Mouse (Mus musculus) cerebellum, postnatal 14 days (tissue): Measurements from ENCODE around the gene Sash1.

Experiments used
- DNase-seq, 2 experiments: peaks; one replicate each; pipeline ENCODE4 v3.0.0; 2021; ENCODE audit warnings: mixed read lengths in 2 of 2

Sash1 gene

GRCm38 (mm10) chr10:8749537-8749936 lies 136.3 kb downstream of the Sash1 start:
- DNase-seq: peak; percentile 28 to 37

DNA sequence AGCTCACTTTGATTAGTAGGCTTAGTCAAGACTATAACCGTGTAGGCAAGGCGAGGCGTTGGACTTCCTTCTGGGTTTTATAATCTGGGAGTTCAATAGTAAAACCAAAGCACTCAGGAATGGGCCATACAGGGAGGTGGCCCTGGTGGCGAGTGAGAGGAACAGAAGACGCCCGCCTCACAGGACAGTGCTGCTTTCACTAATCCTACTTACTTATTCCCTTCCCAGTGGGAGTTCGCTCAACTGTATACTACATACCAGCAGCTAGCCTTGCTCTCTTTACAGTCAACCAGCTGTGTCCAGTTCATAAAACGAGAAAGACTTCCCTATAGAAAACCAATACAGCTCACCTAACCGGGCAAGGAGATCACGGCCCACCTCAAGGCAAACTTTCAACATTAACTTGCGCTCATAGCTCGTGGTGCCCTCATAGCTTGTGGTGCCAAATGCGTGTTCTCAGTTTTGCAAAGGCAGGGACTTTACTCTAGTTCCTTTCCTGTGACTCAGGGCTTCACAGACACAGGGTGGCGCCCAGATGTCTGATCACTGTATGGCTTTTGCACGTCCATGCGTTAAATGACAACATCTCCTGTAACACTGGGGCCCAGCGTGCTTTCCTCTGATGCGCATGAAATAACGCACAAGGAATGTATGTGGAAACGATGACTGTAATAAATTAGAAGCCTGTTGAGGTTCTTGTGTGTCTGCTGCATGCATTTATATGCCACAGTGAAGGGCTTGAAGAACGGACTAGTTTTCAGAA lies 138.2 kb downstream of the Sash1 start:
- no peak for DNase-seq

DNA sequence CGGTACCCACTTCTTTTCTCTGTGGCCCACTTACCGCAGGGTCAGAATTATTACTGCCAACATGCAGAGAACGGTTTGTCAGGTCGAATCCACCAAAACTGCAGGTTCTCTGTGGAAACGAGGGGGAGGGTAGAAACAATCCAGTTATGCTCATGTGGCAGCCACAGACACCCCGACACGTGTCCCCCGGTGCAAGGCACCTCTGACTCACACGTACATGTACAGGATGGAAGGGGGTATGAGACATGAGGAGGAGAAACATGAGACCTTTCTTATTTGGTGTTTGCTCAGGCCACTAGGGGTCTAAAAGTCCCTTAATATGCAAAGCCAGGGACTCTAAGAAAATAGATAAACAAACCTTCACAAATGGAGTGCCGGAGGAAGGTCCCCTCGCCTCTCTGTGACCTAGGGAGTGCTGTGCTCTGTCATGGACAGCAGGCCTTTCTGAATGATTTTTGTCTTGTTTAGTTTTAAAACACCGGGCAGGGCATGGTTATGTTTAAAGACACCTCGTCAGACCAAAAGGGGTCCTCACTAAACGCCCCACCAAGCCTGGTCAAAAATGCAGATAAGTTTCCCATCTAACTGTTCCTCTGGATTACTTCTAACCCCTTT lies 139.7 kb downstream of the Sash1 start:
- DNase-seq: no peak

GRCm38 (mm10) chr10:8742872-8743271 lies 143.0 kb downstream of the Sash1 start:
- peak; percentile 77 to 84 for DNase-seq

- no peak for DNase-seq
These were observed 144.4 kb downstream of the Sash1 start for GRCm38 (mm10) chr10:8741505-8741904.

DNA sequence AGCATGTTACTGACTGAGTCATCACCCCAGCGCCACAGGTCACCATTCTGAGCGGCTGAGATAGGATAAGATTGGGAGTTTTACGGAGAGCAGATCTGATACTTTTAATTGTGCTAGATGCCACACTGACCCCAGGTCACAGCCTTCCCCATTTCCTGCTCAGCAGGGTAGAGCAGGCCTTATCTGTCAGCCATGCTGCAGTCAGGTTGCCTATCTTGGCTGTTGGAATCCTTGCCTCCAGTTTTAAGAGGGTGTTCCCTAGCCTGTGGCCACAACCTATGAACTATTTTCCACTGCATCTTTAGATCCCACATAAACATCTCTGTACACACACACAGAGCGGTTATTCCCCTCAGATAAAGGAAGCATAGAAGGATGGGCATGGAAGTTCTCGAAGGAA lies 145.1 kb downstream of the Sash1 start:
- DNase-seq: no peak

DNA sequence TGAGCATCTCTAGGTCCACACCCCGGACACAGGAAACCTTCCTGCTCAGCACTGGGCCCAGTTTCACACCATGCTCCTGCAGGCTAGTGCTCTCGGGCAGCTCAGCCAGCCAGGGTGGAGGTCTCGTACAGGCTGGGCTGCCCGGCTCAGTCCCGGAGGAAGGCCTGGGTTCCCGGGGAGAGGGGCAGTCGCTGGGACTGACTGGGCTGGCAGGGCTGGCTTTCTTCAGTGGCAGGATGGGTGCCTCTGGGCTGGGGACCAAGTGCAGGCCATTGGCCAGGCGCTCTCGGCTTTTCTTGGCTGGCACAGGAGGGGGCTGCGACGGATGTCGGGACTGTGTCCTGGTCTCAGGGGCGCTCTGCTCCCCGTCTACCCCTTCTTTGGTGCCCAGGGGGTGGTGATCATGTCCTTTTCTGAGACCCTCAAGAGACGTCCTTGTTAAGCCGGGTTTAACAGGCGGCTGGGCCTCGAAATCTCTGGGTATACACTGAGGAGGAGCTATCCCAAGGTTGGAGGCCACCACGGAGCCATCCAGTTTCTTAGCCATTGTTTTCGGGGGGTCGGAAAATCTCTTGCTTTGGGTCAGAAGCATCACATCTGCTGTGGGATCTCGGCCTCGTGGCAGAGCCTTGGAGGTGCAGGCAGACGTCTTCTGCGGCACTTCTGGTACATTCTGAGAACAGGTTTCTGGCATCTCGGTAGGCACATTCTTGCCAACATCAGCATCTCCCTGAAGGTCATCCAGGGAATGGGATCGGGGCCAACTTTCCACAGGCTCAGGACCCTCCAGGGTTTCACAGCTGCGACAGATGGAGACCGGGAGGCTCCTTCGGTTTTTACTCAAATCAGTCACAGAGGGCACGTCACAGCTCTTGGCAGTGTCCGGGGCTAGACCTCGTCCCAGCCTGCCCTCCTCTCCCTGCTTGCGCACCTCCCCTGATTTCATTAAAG lies 156.2 kb downstream of the Sash1 start:
- DNase-seq: peak; percentile 46 to 61

DNA sequence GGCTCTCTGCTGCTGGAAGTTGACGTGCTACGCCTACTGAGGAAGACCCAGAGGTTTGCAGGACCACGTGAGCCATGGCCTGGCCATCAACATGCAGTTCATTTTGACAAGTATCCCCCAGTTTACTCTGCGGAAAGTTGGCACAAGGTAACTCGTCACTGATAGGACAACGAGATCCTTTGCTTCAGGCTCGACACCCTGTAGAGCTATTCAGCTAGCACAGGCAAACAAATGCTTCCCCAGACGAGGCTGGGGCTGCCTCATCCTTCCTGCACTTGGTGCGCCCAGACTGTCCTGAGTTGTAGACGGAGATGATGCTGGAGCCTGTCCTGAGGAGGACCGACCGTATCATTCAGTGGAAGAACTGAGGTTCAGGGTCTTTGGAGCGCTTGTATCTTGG lies 166.5 kb downstream of the Sash1 start:
- DNase-seq: no peak

- DNase-seq: no peak
These were observed 167.0 kb downstream of the Sash1 start for GRCm38 (mm10) chr10:8718831-8719230.

DNA sequence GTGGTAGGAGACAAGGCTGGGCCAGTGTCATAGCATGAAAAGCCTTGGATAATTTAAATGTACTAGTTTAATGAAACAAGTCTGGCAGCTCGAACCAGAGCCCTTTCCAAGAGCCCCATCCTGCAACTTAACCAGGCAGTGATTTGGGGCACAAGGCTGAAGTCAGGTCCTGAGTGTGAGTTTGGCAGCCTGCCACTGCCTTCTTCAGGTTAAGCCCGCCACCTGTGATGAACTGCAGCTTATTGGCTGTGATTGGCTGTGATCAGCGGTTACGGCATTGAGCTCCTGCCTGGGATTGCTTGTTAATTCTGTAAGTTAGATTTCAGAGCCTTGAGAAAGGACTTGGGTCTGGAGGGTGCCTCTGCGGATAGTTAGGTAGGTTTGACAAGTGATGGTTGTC lies 168.7 kb downstream of the Sash1 start:
- peak; percentile 22 to 36 for DNase-seq

DNA sequence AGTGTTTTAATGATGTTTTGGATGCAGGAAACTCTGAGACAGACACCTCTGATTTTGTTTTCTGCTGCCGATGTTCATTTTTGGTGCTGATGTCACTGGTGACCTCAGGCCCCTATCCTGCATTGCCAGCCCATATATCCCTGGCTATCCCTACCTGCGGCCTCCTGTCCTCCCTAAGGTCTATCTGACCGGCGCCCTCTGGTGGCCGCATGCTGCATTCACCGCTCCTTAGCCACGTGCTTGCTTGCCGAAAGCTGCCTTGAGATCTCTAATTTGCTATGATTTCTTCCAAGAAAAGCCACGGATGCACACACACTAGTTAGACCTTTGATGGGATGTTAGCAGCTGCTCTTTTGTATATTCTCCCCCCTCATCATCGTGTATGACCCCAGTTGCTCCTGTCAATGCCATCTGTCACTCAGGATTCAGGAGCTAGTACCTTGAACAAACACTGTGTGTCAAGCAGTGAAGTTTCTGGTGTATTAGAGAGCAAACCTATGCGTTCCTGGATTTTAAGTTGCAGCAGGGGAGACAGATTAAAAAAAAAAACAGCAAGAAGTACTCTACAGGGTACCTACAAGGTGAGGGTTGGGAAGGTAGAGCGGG lies 170.1 kb downstream of the Sash1 start:
- peak; percentile 89 to 92 for DNase-seq

DNA sequence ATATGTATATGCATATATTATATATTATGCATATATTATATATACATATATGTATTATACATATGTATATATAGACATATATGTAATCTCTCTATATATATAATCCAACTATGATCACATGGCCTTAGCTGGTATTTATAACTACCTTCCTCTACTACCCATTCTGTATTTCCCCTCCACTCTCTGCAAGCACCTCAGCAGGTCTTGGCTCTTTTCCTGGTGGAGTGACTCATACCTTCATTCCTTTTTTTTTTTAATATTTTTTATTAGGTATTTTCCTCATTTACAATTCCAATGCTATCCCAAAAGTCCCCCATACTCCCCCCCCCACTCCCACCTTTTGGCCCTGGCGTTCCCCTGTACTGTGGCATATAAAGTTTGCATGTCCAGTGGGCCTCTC lies 189.2 kb downstream of the Sash1 start:
- DNase-seq: peak; percentile 63 to 71

GRCm38 (mm10) chr10:8693996-8694500 lies 191.8 kb downstream of the Sash1 start:
- peak; percentile 44 to 62 for DNase-seq

- peak in 1 of 2 experiments; percentile 26 for DNase-seq
These were observed 192.3 kb downstream of the Sash1 start for GRCm38 (mm10) chr10:8693561-8693960.

GRCm38 (mm10) chr10:8692531-8692930 lies 193.3 kb downstream of the Sash1 start:
- peak; percentile 31 to 48 for DNase-seq

DNA sequence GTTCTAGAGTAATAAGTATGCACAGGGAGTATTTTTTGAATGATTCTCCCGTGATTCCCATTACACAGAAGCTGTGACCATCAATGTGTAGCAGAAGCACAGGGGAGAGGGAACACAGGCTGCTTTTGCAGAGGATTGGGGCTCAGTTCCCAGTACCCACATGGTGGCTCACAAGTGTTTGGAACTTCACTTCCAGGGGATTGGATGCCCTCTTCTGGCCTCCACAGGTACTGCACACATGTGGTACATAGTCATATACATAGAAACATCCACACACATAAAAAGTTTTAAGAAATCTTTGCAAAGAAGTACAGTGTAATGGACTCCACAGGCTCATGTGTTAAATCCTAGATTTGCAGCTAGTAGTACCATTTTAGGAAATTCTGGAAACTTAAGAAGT lies 199.7 kb downstream of the Sash1 start:
- no peak for DNase-seq

- peak in 1 of 2 experiments; percentile 13 for DNase-seq
These were observed 200.6 kb downstream of the Sash1 start for GRCm38 (mm10) chr10:8685269-8685668.

DNA sequence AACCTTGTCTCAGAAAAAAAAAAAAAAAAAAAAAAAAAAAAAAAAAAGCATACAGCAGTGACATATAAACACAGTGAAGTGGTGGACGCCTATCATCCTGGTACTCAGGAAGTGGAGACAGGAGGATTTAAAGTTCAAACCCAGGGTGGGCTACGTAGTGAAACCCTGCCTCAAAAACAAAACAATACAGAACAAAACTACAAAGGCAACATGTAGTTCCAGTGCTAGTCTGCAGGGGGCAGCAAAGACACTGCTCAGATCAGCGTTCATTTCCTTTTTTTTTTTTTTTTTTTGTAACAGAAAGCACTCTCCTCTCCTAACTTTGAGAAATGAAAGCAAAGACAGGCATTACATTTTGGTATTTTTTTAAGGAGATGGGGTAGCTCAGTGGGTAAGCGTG lies 203.0 kb downstream of the Sash1 start:
- peak; percentile 73 to 82 for DNase-seq

DNA sequence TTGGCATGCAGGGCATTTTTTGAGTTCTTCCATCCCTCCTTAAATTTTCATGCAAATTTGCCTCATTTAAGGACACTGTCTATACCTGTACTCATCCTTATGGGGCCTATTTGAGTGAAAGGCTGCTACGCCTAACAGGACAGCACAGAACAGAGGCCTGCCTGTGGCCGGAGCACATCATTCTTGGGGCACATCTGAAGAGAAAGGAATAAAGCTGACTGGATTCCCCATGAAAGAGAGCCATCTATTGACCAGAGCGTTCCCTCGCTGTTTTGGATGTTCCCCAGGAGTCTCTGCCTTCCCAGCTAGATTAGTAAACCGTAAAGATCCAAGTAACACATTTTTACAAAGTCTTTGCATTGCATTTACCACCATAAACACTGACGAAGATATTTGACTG lies 203.5 kb downstream of the Sash1 start:
- DNase-seq: no peak

GRCm38 (mm10) chr10:8676722-8677121 lies 209.1 kb downstream of the Sash1 start:
- DNase-seq: no peak
